Mouse (Mus musculus) stomach, postnatal 0 days (tissue): ENCODE data around the gene Sla2.

Experiments used
- CTCF ChIP-seq: IDR thresholded peaks from 2 replicates; pipeline ENCODE4 v1.5.1; 2016; ENCODE audit warnings: antibody characterized with exemption, low read depth, mild to moderate bottlenecking, moderate library complexity
- EP300 ChIP-seq: optimal IDR thresholded peaks from 2 replicates; pipeline ENCODE3; 2016; ENCODE audit warnings: antibody characterized with exemption

DNA sequence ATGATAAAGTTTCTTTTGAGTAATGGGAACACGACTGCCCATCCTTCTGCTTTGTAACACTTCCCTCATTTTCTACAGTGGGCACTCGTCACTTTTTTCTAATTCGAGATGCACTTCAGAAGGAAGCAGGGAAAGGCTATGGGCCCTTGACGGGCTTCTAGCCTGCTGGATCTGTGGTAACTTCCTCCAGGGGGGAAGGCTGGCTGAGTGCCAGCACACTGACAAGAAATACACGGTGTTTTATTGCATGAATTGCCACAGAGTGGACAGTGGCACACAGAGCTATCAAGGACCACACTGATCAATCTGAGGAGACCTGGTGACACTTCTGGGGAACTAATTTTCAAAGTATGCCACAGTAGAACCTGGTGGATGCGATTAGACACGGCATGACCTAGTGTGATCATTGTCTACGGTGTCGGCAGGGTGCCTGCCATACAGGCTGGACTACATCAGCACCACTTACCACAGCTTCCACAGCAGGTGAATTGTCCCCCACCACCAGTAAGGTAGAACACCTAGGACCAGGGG lies 9.5 kb upstream of the Sla2 start:
- TF ChIP-seq CTCF (no peak), EP300 (no peak)
